Mouse (Mus musculus) cortical plate, adult 2 months (tissue): Measurements from ENCODE around the gene Gm21974. TPM values are rescaled to one million over a fixed set of nuclear protein-coding genes. Genes with fewer than 3 reads are reported as not detected.
"Not testable (repeated sequence)": the region's sequence is repeated elsewhere in the genome, so short reads cannot be mapped to it uniquely, and the experiment has no call there.

ENCODE experiments used
- H3K27ac ChIP-seq: fragments of 200-500 bp; 2 replicates; pipeline ENCODE4 v1.5.1; 2012; ENCODE audit warnings: low read length, control low read depth, inconsistent platforms; ENCODE audit not compliant: insufficient read depth
- H3K4me1 ChIP-seq: fragments of 200-500 bp; 2 replicates; pipeline ENCODE4 v1.6.1; 2011; ENCODE audit warnings: low read length; ENCODE audit not compliant: control insufficient read depth, insufficient read depth
- H3K4me3 ChIP-seq: fragments of 200-500 bp; 2 replicates; pipeline ENCODE4 v1.5.1; 2011; ENCODE audit warnings: mild to moderate bottlenecking, low read length, control low read depth; ENCODE audit not compliant: insufficient read depth
- CTCF ChIP-seq: fragments of 200-500 bp; IDR thresholded peaks from 2 replicates; pipeline ENCODE4 v1.5.1; 2011; ENCODE audit warnings: mild to moderate bottlenecking, control low read depth, low read length; ENCODE audit not compliant: insufficient read depth; ENCODE audit errors: extremely low read depth
- POLR2A ChIP-seq: fragments of 200-500 bp; IDR thresholded peaks from 2 replicates; pipeline ENCODE4 v1.6.1; 2011; ENCODE audit warnings: mild to moderate bottlenecking, low read length, control low read depth; ENCODE audit not compliant: insufficient read depth; ENCODE audit errors: extremely low read depth
- polyA plus RNA-seq: library from polyadenylated mRNA; depleted of rRNA; stranded (reverse); fragments of >200 nt; gene quantifications from 2 replicates; pipeline ENCODE4 v1.2.3, GENCODE M21; 2012

Gene Gm21974
- polyA plus RNA-seq, 1 experiment, result not detected

GRCm38 (mm10) chr7:127869149-127869810 lies 26.0 kb downstream of the Gm21974 start:
- no peak overlapping the region for H3K4me3 ChIP-seq
- no peak overlapping the region for H3K27ac ChIP-seq
- peaks cover 4% of the 10 kb centered on the region for H3K4me1 ChIP-seq
- TF ChIP-seq POLR2A (no peak), CTCF (no peak)

GRCm38 (mm10) chr7:127867641-127868040 lies 27.6 kb downstream of the Gm21974 start:
- no peak overlapping the region for H3K27ac ChIP-seq
- no peak for TF ChIP-seq POLR2A
- TF ChIP-seq CTCF, result no peak

GRCm38 (mm10) chr7:127866434-127866833 lies 28.8 kb downstream of the Gm21974 start:
- H3K4me3 ChIP-seq, result no peak overlapping the region
- H3K27ac ChIP-seq, result no peak overlapping the region
- H3K4me1 ChIP-seq, result peaks cover 4% of the 10 kb centered on the region
- no peak for TF ChIP-seq CTCF
- TF ChIP-seq POLR2A, result no peak

More at GRCm38 (mm10) chr7:127867641-127868040, 27.6 kb downstream of the Gm21974 start:
- Histone ChIP-seq H3K4me1 (peaks cover 4% of the 10 kb centered on the region), H3K4me3 (no peak overlapping the region)

GRCm38 (mm10) chr7:127858258-127858657 lies 37.0 kb downstream of the Gm21974 start:
- TF ChIP-seq POLR2A (no peak), CTCF (no peak)
- Histone ChIP-seq H3K4me3 (no peak overlapping the region), H3K27ac (no peak overlapping the region), H3K4me1 (no peaks in the 10 kb centered on the region)

GRCm38 (mm10) chr7:127850906-127851305 lies 44.3 kb downstream of the Gm21974 start:
- no peaks in the 10 kb centered on the region for H3K4me1 ChIP-seq
- TF ChIP-seq CTCF (no peak), POLR2A (no peak)
- no peak overlapping the region for H3K27ac ChIP-seq
- H3K4me3 ChIP-seq, result no peak overlapping the region

- TF ChIP-seq POLR2A (no peak), CTCF (no peak)
- no peak overlapping the region for H3K27ac ChIP-seq
- no peaks in the 10 kb centered on the region for H3K4me1 ChIP-seq
- H3K4me3 ChIP-seq, result no peak overlapping the region
Observed at GRCm38 (mm10) chr7:127849973-127850875, 45.0 kb downstream of the Gm21974 start.

GRCm38 (mm10) chr7:127842001-127842718 lies 53.1 kb downstream of the Gm21974 start:
- Histone ChIP-seq H3K27ac (peak overlapping the region; percentile 77), H3K4me1 (no peaks in the 10 kb centered on the region; the same call in 1 of the 2 replicates), H3K4me3 (peak overlapping the region; percentile 60)
- TF ChIP-seq CTCF (no peak), POLR2A (peak; percentile 76)

GRCm38 (mm10) chr7:127841340-127842000 lies 53.8 kb downstream of the Gm21974 start:
- peak overlapping the region; percentile 60 for H3K4me3 ChIP-seq
- TF ChIP-seq POLR2A (peak; percentile 79), CTCF (no peak)

GRCm38 (mm10) chr7:127840886-127841285 lies 54.4 kb downstream of the Gm21974 start:
- no peaks in the 10 kb centered on the region; the same call in 1 of the 2 replicates for H3K4me1 ChIP-seq
- no peak for TF ChIP-seq CTCF
- TF ChIP-seq POLR2A, result peak; percentile 66
- peak overlapping the region; percentile 60 for H3K4me3 ChIP-seq
- peak overlapping the region; percentile 97 for H3K27ac ChIP-seq

More at GRCm38 (mm10) chr7:127841340-127842000, 53.8 kb downstream of the Gm21974 start:
- no peaks in the 10 kb centered on the region; the same call in 1 of the 2 replicates for H3K4me1 ChIP-seq
- H3K27ac ChIP-seq, result peak overlapping the region; percentile 97

- H3K4me1 ChIP-seq, H3K27ac ChIP-seq, H3K4me3 ChIP-seq: not testable (repeated sequence)
Observed at GRCm38 (mm10) chr7:127840031-127840430, 55.2 kb downstream of the Gm21974 start.

GRCm38 (mm10) chr7:127837878-127838277 lies 57.4 kb downstream of the Gm21974 start:
- H3K27ac ChIP-seq, H3K4me3 ChIP-seq, H3K4me1 ChIP-seq: not testable (repeated sequence)
